Mouse (Mus musculus): ENCODE results near the gene Prss42. TPM values are rescaled to one million over a fixed set of nuclear protein-coding genes. Genes with fewer than 3 reads are reported as not detected.

Prss42 gene
- polyA plus RNA-seq, 1 experiment = not detected

- no peaks in the 10 kb centered on the region for H3K4me1 ChIP-seq (ENCODE audit: control insufficient read depth, insufficient read depth, low read length)
- TF ChIP-seq POLR2A (IDR thresholded peaks at IDR 0.05; ENCODE audit: extremely low read depth, insufficient read depth, low read length) (no peak), CTCF (IDR thresholded peaks at IDR 0.05; ENCODE audit: extremely low read depth, insufficient read depth, low read length) (no peak)
- no peak overlapping the region for H3K4me3 ChIP-seq (ENCODE audit: insufficient read depth, low read length)
- H3K27ac ChIP-seq (ENCODE audit: insufficient read depth, low read length) = no peak overlapping the region
Observed at GRCm38 (mm10) chr9:110762763-110763162, 35.2 kb upstream of the Prss42 start.

GRCm38 (mm10) chr9:110763405-110763804 lies 34.6 kb upstream of the Prss42 start:
- H3K4me3 ChIP-seq (ENCODE audit: insufficient read depth, low read length) = no peak overlapping the region
- H3K27ac ChIP-seq (ENCODE audit: insufficient read depth, low read length) = no peak overlapping the region
- no peaks in the 10 kb centered on the region for H3K4me1 ChIP-seq (ENCODE audit: control insufficient read depth, insufficient read depth, low read length)
- TF ChIP-seq CTCF (IDR thresholded peaks at IDR 0.05; ENCODE audit: extremely low read depth, insufficient read depth, low read length) (no peak), POLR2A (IDR thresholded peaks at IDR 0.05; ENCODE audit: extremely low read depth, insufficient read depth, low read length) (no peak)

- no peak overlapping the region for H3K4me3 ChIP-seq (ENCODE audit: insufficient read depth, low read length)
- TF ChIP-seq POLR2A (IDR thresholded peaks at IDR 0.05; ENCODE audit: extremely low read depth, insufficient read depth, low read length) (no peak), CTCF (IDR thresholded peaks at IDR 0.05; ENCODE audit: extremely low read depth, insufficient read depth, low read length) (no peak)
- H3K4me1 ChIP-seq (ENCODE audit: control insufficient read depth, insufficient read depth, low read length) = no peaks in the 10 kb centered on the region
- no peak overlapping the region for H3K27ac ChIP-seq (ENCODE audit: insufficient read depth, low read length)
Observed at GRCm38 (mm10) chr9:110772336-110772735, 25.6 kb upstream of the Prss42 start.

GRCm38 (mm10) chr9:110774403-110775268 lies 23.3 kb upstream of the Prss42 start:
- H3K27ac ChIP-seq (ENCODE audit: insufficient read depth, low read length) = no peak overlapping the region
- no peaks in the 10 kb centered on the region for H3K4me1 ChIP-seq (ENCODE audit: control insufficient read depth, insufficient read depth, low read length)
- no peak for TF ChIP-seq CTCF (IDR thresholded peaks at IDR 0.05; ENCODE audit: extremely low read depth, insufficient read depth, low read length)
- TF ChIP-seq POLR2A (IDR thresholded peaks at IDR 0.05; ENCODE audit: extremely low read depth, insufficient read depth, low read length) = no peak
- no peak overlapping the region for H3K4me3 ChIP-seq (ENCODE audit: insufficient read depth, low read length)

- no peak for TF ChIP-seq CTCF (IDR thresholded peaks at IDR 0.05; ENCODE audit: extremely low read depth, insufficient read depth, low read length)
- no peak overlapping the region for H3K4me3 ChIP-seq (ENCODE audit: insufficient read depth, low read length)
- no peaks in the 10 kb centered on the region for H3K4me1 ChIP-seq (ENCODE audit: control insufficient read depth, insufficient read depth, low read length)
- no peak overlapping the region for H3K27ac ChIP-seq (ENCODE audit: insufficient read depth, low read length)
Observed at GRCm38 (mm10) chr9:110775269-110776022, 22.5 kb upstream of the Prss42 start.

- Histone ChIP-seq H3K4me1 (ENCODE audit: control insufficient read depth, insufficient read depth, low read length) (no peaks in the 10 kb centered on the region), H3K27ac (ENCODE audit: insufficient read depth, low read length) (no peak overlapping the region), H3K4me3 (ENCODE audit: insufficient read depth, low read length) (no peak overlapping the region)
- TF ChIP-seq CTCF (IDR thresholded peaks at IDR 0.05; ENCODE audit: extremely low read depth, insufficient read depth, low read length) (no peak), POLR2A (IDR thresholded peaks at IDR 0.05; ENCODE audit: extremely low read depth, insufficient read depth, low read length) (no peak)
Observed at GRCm38 (mm10) chr9:110778100-110778499, 19.9 kb upstream of the Prss42 start.

GRCm38 (mm10) chr9:110778559-110778958 lies 19.4 kb upstream of the Prss42 start:
- TF ChIP-seq POLR2A (IDR thresholded peaks at IDR 0.05; ENCODE audit: extremely low read depth, insufficient read depth, low read length) (no peak), CTCF (IDR thresholded peaks at IDR 0.05; ENCODE audit: extremely low read depth, insufficient read depth, low read length) (no peak)
- H3K4me3 ChIP-seq (ENCODE audit: insufficient read depth, low read length) = no peak overlapping the region
- no peaks in the 10 kb centered on the region for H3K4me1 ChIP-seq (ENCODE audit: control insufficient read depth, insufficient read depth, low read length)
- H3K27ac ChIP-seq (ENCODE audit: insufficient read depth, low read length) = no peak overlapping the region

GRCm38 (mm10) chr9:110779242-110779913 lies 18.6 kb upstream of the Prss42 start:
- H3K4me3 ChIP-seq (ENCODE audit: insufficient read depth, low read length) = no peak overlapping the region
- H3K27ac ChIP-seq (ENCODE audit: insufficient read depth, low read length) = no peak overlapping the region
- H3K4me1 ChIP-seq (ENCODE audit: control insufficient read depth, insufficient read depth, low read length) = no peaks in the 10 kb centered on the region
- TF ChIP-seq POLR2A (IDR thresholded peaks at IDR 0.05; ENCODE audit: extremely low read depth, insufficient read depth, low read length) (no peak), CTCF (IDR thresholded peaks at IDR 0.05; ENCODE audit: extremely low read depth, insufficient read depth, low read length) (0 out of 2 replicates have a peak, but pooled peaks have one; percentile 2)

- TF ChIP-seq CTCF (IDR thresholded peaks at IDR 0.05; ENCODE audit: extremely low read depth, insufficient read depth, low read length) (peak; percentile 67), POLR2A (IDR thresholded peaks at IDR 0.05; ENCODE audit: extremely low read depth, insufficient read depth, low read length) (no peak)
- H3K27ac ChIP-seq (ENCODE audit: insufficient read depth, low read length) = no peak overlapping the region
- peak overlapping the region; percentile 28 for H3K4me3 ChIP-seq (ENCODE audit: insufficient read depth, low read length)
- H3K4me1 ChIP-seq (ENCODE audit: control insufficient read depth, insufficient read depth, low read length) = no peaks in the 10 kb centered on the region
Observed at GRCm38 (mm10) chr9:110781256-110781721, 16.7 kb upstream of the Prss42 start.

Data from cortical plate, adult 2 months (tissue).